ENCODE assay signal across 8 mouse cellular contexts in the genomic region with DNA sequence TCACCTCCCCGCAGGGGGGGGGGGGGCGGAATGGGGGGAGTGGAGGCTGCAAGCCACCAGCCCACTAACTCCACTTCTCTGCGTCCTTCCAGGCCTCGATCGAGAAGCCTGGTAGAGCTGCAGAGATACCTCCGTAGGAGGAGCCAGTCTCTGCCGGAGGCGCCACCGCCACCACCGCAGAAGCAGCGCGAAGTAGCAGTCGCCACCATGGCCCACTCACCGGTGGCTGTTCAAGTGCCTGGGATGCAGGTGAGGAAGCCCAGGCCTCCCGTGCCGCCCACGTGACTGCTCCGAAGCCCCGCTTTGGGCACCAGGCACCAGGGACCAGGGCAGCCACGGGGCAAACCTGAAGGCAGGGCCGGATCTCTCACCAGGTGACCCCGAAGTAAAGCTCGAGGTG. TPM values are rescaled to one million over a fixed set of nuclear protein-coding genes. Genes with fewer than 3 reads are reported as not detected.
DNase-seq lines count a peak whose midpoint lies in the region; ATAC-seq lines count a peak whose summit lies in the region.

No protein-coding gene starts in this region.

- no peaks in the 10 kb centered on the region for H3K36me3 ChIP-seq in neural tube, embryonic 11.5 days (ENCODE audit: control insufficient read depth, insufficient read depth, low read length)
- no peaks in the 10 kb centered on the region for H3K36me3 ChIP-seq in heart, embryonic 13.5 days
- no peaks in the 10 kb centered on the region for H3K36me3 ChIP-seq in megakaryocyte, embryonic 14.5 days (replicated peaks; ENCODE audit: low read length)

- no peaks in the 10 kb centered on the region for H3K9me3 ChIP-seq in neural tube, embryonic 11.5 days (ENCODE audit: control insufficient read depth, low read length)
- H3K9me3 ChIP-seq in heart, embryonic 13.5 days = no peaks in the 10 kb centered on the region
- no peaks in the 10 kb centered on the region for H3K9me3 ChIP-seq in megakaryocyte, embryonic 14.5 days

- H3K4me1 ChIP-seq in neural tube, embryonic 11.5 days (ENCODE audit: control insufficient read depth, insufficient read depth, low read length) = no peaks in the 10 kb centered on the region
- no peaks in the 10 kb centered on the region for H3K4me1 ChIP-seq in heart, embryonic 13.5 days
- peaks cover 13% of the 10 kb centered on the region for H3K4me1 ChIP-seq in megakaryocyte, embryonic 14.5 days

- H3K4me2 ChIP-seq in neural tube, embryonic 11.5 days (ENCODE audit: low read depth) = peak overlapping the region; percentile 52
- peak overlapping the region; percentile 75 for H3K4me2 ChIP-seq in heart, embryonic 13.5 days

- DNase-seq in neural tube, embryonic 11.5 days (ENCODE audit: low spot score) = peak; percentile 34
- DNase-seq in neural tube, embryonic 10.5 days (ENCODE audit: extremely low spot score, low spot score) = no peak
- DNase-seq in cerebellum, postnatal 36 days = peak; percentile 5 to 8
- peak; percentile 17 for DNase-seq in kidney, postnatal 10 days
- peak; percentile 7 to 17 for DNase-seq in spleen, postnatal 14 days (ENCODE audit: low spot score in 2 of 2)
- no peak for DNase-seq in embryo, embryonic 10 days (ENCODE audit: low spot score)

- H3K4me3 ChIP-seq in neural tube, embryonic 11.5 days (ENCODE audit: low read depth, low read length) = peak overlapping the region; percentile 34
- H3K4me3 ChIP-seq in heart, embryonic 13.5 days = peak overlapping the region; percentile 62
- peak overlapping the region; percentile 94 for H3K4me3 ChIP-seq in megakaryocyte, embryonic 14.5 days (replicated peaks)

- 0 out of 2 replicates have a peak overlapping the region, but pooled peaks have one; percentile 1 for H3K9ac ChIP-seq in neural tube, embryonic 11.5 days (ENCODE audit: low read length)
- H3K9ac ChIP-seq in heart, embryonic 13.5 days = peak overlapping the region; percentile 77

- H3K27ac ChIP-seq in neural tube, embryonic 11.5 days (ENCODE audit: low read depth, low read length) = no peak overlapping the region
- peak overlapping the region; percentile 8; the same call in 1 of the 2 replicates for H3K27ac ChIP-seq in heart, embryonic 13.5 days (replicated peaks)

- H3K27me3 ChIP-seq in neural tube, embryonic 11.5 days (ENCODE audit: control insufficient read depth, insufficient read depth, low read length) = no peaks in the 10 kb centered on the region
- H3K27me3 ChIP-seq in heart, embryonic 13.5 days (replicated peaks) = 0 out of 2 replicates have a peak, but pooled peaks cover 9% of the 10 kb centered on the region
- H3K27me3 ChIP-seq in megakaryocyte, embryonic 14.5 days (replicated peaks) = peaks cover 14% of the 10 kb centered on the region

- ATAC-seq in neural tube, embryonic 11.5 days (ENCODE audit: insufficient read depth, low FRiP score, low TSS enrichment) = peak; percentile 50; the same call in 1 of the 2 replicates
- no peak for ATAC-seq in heart, embryonic 13.5 days (ENCODE audit: extremely low read depth, insufficient number of reproducible peaks, low FRiP score, low TSS enrichment)

- 17% methylated on average over 20 of the region's 23 CpGs for WGBS in neural tube, embryonic 11.5 days
- 27% methylated on average over 22 of the region's 23 CpGs for WGBS in heart, embryonic 13.5 days

RNA-seq across cellular contexts. Expression of a gene that starts 0.7 kb away (rescaled TPM):
- polyA plus RNA-seq in neural tube, embryonic 11.5 days (2014; fragmentation: Nextera tagmentation; extraction: Ambion mirVana) = 2.7 and 3.1 TPM in 2 replicates
- polyA plus RNA-seq in heart, embryonic 13.5 days (2015; fragmentation: Nextera tagmentation; extraction: Ambion mirVana) = 6.5 and 6.9 TPM in 2 replicates
- polyA plus RNA-seq in megakaryocyte, embryonic 14.5 days (2012; ENCODE audit: insufficient read depth, low replicate concordance) = 3.5 and 3.7 TPM in 2 replicates

Comparison
In these comparisons a context has a peak if more than half of its experiments do, and no peak if none do; other contexts are left out.
1. DNase-seq: peak in neural tube, embryonic 11.5 days (single experiment), cerebellum, postnatal 36 days (2 of 2), kidney, postnatal 10 days (single experiment) and spleen, postnatal 14 days (2 of 2); none in neural tube, embryonic 10.5 days (single experiment) and embryo, embryonic 10 days (single experiment).
2. H3K4me3 ChIP-seq: peak in every context shown above with its lines; median percentile 94 in megakaryocyte, embryonic 14.5 days; 62 in heart, embryonic 13.5 days; 34 in neural tube, embryonic 11.5 days.